Mouse (Mus musculus) cerebral cortex, adult 2 months (tissue): ENCODE results near the gene Mtx1.

Source experiments
- WGBS: fragments of 180-500 bp; shearing (Covaris S2); methylation state at CpG from one replicate; pipeline ENCODE4 v1.1.7; 2018; 5-methylcytosine and 5-hydroxymethylcytosine counted together

The Mtx1 gene

DNA sequence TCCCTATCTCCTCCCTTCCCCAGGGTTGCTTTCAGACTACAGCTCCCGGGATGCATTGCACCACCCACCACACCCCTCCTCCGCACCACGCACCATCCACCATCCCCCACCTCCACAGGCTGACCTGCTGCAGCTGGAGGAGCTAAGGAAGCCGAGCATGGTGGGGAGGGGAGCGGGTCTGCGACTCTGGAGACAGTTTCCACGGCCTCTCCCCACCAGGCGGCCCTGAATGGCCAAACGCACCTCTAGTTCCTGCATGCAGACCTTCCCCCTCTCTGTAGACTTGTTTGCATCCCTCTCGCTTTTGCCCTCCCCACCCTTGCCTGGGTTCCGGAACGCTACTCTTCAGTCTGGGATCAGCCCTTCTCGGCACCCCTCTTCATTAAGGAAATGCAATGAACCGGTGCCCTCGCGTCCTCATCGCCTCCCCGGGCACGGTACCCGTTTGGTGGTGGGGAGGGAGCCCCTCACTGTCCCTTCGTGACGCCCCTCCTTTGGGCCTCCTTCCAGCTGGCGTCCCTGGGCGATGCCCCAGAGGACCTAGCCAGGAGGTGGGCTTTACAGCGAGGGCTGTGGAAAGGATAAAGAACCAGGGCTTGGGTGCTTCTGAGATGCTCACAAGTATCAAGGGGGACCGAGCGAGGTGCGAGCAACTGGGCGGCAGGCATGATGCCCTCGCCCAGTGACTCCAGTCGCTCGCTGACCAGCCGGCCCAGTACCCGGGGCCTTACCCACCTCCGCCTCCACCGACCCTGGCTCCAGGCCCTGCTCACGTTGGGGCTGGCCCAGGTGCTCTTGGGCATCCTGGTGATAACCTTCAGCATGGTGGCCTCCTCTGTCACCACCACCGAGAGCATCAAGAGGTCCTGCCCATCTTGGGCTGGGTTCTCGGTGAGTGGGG is 43.6 kb downstream of the Mtx1 start, which contains the start of gene Fam189b:
Gene Fam189b (plus strand): TSS at position 86 of the 901 bp plus-strand sequence.
- WGBS: 6% methylated on average over 39 of the region's 39 CpGs

- WGBS: 42% methylated on average over 7 of the region's 7 CpGs
These were observed 44.3 kb downstream of the Mtx1 start for GRCm38 (mm10) chr3:89182531-89183057.

DNA sequence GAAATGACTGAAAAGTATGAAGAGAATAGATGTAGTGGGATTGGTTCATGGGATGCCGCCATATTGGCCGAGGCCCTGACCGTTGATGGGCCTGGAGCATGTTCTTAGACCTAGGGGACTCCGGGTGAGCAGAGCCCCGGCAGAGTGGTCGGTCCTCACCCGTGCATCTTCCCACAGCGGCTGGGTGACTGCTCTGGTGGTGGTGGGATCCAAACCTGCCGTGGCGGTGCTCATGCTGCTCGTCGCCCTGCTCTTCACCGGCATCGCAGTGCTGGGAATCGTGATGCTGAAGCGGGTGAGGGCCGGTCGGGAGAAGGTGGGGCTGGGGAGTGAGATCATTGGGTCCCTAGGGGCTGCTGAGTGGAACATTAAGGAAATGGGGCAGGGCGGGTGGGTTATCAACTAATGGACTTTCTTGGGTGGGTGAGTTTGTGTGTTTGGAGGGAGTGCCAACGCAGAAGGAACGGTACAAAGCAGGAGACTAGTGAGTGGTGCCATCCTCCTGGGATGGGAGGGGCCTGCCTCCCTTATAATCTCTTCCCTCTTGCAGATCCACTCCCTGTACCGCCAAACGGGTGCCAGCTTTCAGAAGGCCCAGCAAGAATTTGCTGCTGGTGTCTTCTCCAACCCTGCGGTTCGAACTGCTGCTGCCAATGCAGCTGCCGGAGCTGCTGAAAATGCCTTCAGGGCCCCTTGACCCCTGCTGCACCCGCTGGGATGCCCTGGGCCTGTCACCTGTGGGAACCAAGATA is 45.0 kb downstream of the Mtx1 start:
- WGBS: 92% methylated on average over 27 of the region's 27 CpGs

GRCm38 (mm10) chr3:89179056-89179455 is 47.8 kb downstream of the Mtx1 start:
- 89% methylated on average over 11 of the region's 11 CpGs for WGBS

DNA sequence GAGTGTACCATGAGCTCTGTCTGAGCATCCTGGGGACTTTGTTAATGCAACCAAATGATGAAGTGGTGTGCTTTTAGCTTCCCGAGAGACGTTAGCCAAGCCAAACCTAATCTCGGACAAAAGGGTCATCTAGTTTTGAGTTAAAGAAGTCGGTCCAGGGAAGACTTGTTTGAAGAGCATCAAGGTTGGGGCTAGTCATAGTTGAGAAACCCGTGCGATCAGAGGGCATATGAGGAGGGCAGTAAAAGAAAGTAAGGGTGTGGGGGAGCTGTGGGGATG is 48.8 kb downstream of the Mtx1 start:
- 5% methylated on average over 6 of the region's 6 CpGs for WGBS

DNA sequence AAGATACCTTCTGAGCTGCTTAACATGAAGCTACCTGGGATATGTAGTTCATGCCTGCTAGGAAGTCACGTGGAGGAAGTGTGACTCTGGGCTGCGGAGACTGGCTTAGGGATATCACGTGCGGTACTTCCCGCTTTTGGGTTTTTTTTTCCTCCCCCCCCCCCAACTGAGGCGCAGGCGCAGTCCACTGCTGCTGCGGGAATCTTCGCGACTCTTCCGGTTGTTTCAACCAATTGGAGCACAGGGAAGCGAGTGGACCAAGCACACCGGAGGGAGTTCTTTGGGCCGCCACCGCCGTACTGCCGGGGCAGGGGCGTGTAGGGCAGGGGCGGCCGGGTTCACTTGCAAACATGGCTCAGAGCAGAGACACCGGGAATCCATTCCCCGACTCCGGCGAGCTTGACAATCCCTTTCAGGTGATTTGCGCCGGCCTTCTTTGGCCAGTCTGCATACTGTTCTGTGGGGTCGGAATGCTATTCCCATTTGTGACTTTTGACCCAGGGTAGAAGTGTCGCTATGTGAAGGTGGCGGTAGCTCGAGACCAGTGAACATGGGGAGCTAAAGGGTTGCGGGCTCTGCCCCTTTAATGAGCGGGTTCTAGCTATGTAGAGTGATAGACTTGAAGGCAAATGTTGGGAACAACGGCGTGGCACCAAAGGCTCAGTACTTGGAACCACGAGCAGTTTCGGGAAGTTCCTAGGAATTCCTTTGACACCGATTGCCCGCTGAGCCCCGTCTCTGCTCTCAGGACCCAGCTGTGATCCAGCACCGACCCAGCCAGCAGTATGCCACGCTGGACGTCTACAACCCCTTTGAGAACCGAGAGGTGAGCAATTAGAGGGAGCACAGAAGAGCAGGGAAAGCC is 49.4 kb downstream of the Mtx1 start, which contains the start of gene Scamp3:
Gene Scamp3 (plus strand): TSS at position 232 of the 865 bp plus-strand sequence.
- WGBS: 0% methylated on average over 43 of the region's 43 CpGs

- whole genome bisulfite sequencing: 85% methylated on average over 7 of the region's 7 CpGs
These were observed 50.5 kb downstream of the Mtx1 start for GRCm38 (mm10) chr3:89176421-89176820.

DNA sequence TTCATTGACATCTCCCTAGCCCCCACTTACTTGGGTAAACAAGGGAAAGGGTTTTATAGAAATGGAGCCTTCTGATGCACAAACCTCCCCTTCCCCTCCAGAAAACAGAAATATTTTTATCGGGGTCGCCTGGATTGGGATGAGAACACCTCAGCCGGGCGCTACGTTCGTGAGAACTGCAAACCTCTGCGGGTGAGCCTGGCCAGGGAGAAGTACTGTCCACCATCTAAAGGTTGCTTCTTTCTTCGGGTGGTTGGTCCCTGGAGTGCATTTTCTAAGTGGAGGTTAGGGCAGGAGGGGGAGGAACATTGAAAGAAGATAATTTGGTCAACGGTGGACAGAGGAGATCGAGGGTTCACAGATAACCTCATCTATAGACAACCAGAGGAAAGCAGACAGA is 51.3 kb downstream of the Mtx1 start:
- WGBS: 91% methylated on average over 10 of the region's 10 CpGs

- WGBS: 92% methylated on average over 11 of the region's 11 CpGs
These were observed 52.0 kb downstream of the Mtx1 start for GRCm38 (mm10) chr3:89174844-89175243.

DNA sequence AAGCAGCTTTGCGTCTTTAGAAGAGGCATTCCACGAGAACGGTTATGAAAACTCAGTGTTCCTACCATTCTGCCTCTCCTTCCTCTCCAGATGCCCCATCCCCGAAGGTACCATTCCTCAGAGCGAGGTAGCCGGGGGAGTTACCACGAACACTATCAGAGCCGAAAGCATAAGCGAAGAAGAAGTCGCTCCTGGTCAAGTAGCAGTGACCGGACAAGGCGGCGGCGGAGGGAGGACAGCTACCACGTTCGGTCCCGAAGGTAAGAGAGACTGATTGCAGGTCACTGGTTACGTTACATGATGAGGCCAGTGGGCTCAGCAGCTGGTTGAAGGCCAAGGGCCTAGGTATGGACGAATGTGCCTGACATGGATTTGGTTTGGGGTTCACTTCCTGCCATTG is 59.9 kb downstream of the Mtx1 start:
- 90% methylated on average over 19 of the region's 19 CpGs for WGBS

GRCm38 (mm10) chr3:89165268-89165870 is 61.5 kb downstream of the Mtx1 start:
- WGBS: 16% methylated on average over 12 of the region's 12 CpGs

- under 1% methylated on average over 74 of the region's 79 CpGs for WGBS
These were observed 62.2 kb downstream of the Mtx1 start, which contains the start of gene Clk2 for GRCm38 (mm10) chr3:89164506-89165267. Gene Clk2 (plus strand): TSS chr3:89164795.

DNA sequence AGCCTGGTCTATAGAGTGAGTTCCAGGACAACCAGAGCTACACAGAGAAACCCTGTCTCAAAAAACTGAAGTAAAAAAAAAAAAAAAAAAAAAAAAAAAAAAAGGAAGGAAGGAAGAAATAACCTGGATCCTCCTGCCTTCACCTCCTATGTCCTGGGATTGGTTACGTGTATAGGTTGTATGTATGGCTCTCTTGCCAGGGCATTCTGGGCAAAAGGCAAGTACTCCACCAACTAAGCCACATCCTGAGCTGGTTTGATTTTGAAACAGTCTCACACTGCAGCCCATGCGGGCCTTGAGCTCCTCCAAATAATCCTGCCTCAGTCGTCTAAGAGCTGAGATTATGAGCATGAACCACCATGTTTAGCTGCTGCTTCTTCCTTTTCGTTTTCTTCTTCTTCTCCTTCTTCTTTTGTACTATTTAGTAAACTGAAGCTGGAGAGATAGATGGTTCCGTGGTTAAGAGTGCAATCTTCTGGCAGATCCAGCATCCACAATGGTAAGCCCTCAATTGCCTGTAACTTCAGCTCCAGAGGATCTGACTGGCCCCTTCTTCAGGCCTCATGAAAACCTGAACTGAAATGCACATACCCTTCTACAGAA is 63.1 kb downstream of the Mtx1 start:
- 66% methylated on average over 5 of the region's 5 CpGs for WGBS

GRCm38 (mm10) chr3:89163123-89163522 is 63.8 kb downstream of the Mtx1 start:
- WGBS: 80% methylated on average over 1 of the region's 1 CpGs

DNA sequence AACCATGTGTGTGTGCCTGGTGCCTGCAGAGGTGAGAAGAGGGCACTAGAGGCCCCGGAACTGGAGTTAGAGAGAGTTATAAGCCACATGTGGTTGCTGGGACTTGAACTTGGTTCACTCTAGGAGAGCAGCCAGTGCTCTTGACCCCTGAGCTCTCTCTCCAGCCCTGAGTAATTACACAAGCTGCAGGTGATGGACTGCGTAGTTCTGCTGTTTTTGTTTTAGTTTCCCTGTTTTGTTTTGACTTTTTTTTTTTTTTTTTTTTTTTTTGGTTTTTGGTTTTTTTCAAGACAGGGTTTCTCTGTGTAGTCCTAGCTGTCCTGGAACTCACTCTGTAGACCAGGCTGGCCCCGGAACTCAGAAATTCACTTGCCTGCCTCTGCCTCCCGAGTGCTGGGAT is 65.1 kb downstream of the Mtx1 start:
- 81% methylated on average over 4 of the region's 4 CpGs for WGBS

DNA sequence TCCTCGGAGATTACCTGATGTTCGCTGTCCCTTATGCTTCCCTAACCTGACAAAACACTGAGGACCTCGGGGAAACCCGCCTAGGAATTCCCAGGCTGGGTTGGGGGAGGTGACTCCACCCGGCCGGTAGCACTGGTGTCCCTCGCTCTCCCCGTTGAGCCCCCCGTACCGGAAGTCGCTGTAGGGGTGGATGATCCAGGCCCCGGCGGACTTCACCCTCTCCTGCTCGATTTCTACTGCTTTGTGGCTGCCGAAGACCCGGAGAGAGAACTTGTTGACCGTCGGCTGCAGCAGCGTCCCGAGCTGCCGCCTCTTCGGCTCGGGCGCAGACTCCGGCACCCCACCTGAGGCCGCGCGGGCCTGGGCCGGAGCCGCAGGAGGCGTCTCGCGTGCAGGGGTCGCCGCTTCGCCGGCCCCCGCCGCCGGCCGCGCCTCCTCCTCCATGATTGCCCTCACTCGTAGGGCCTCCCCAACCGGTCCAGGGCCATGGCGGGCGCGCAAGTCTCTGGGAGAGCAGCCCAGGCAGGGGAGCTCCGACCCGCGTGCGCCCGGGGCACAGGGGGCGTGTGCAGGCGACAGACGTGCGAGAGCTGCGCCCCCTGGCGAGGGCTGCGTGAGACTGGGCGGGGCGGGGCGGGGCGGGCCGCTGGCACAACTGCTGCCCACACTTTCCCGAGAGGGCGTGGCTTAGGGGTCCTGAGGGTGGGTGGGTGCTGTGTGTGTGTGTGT is 67.1 kb downstream of the Mtx1 start, which contains the start of gene Hcn3:
Gene Hcn3 (minus strand): TSS at position 581 of the 729 bp plus-strand sequence.
- WGBS: 1% methylated on average over 64 of the region's 66 CpGs

DNA sequence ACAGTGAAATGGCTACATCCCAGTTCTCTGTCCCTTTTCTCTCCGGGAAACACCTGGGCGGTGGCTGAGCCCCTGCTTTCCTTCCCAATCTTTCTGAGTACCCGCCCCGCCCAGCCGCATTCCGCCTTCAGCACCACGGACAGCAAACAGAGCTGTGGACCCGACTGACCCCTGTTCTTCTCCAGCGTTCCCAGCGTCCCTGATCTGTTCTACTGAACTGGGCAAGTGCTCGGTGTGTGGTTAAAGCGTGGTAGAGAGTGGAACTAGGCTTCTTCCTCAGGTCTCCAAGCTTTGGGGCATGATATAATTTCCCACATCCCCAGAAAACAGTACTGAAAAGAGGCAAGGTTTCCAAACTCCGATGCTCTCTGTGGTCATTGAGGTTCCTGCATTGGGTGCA is 67.7 kb downstream of the Mtx1 start:
- 3% methylated on average over 13 of the region's 13 CpGs for WGBS
